Mouse (Mus musculus) heart, adult 2 months (tissue): ENCODE measurements around the gene Ublcp1.
"Not testable (repeated sequence)": the region's sequence is repeated elsewhere in the genome, so short reads cannot be mapped to it uniquely, and the experiment has no call there.

Source experiments
- CTCF ChIP-seq: fragments of 200-600 bp; IDR thresholded peaks from 2 replicates; pipeline ENCODE4 v1.8.1; 2022; ENCODE audit warnings: antibody characterized with exemption, mild to moderate bottlenecking, moderate library complexity
- EP300 ChIP-seq: fragments of 200-500 bp; IDR thresholded peaks from 2 replicates; pipeline ENCODE4 v1.6.1; 2011; ENCODE audit warnings: low read depth, low read length, control low read depth; ENCODE audit not compliant: insufficient read depth
- POLR2A ChIP-seq: fragments of 200-500 bp; IDR thresholded peaks from 2 replicates; pipeline ENCODE4 v1.6.1; 2011; ENCODE audit warnings: mild to moderate bottlenecking, low read depth, low read length, control low read depth; ENCODE audit not compliant: insufficient read depth

DNA sequence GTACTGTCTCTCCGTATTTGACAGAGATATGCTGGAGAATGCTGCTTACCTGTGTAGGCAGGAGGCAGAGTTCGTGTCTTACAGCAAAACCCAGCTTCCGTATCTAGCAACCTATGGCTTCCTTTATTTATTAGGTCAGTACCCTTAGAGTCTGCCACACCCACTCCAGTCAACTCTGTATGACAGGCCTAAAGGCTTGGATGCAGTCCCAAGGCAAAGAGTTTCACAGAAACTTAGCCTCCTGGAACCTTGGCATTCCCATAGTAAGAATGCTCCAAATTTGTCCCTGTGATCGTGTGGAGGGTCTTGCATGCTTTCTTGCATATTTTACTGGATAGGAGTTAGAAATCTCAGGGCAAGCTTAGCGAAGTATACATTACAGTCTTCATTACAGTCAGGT, 18.3 kb downstream of the Ublcp1 start:
- TF ChIP-seq CTCF, POLR2A, EP300: not testable (repeated sequence)
